Mouse (Mus musculus) lung, postnatal 0 days (tissue): ENCODE measurements at regions not wholly inside any gene's neighbourhood (a gene's known extent, or its start where the extent isn't known, plus 50 kb on each side); places are given as distances from the start of the nearest gene placed in this dataset.

Experiments used
- CTCF ChIP-seq: IDR thresholded peaks from 2 replicates; pipeline ENCODE4 v1.5.1; 2016; ENCODE audit warnings: antibody characterized with exemption, mild to moderate bottlenecking
- EP300 ChIP-seq: IDR thresholded peaks from 2 replicates; pipeline ENCODE4 v1.6.1; 2016; ENCODE audit warnings: antibody characterized with exemption, mild to moderate bottlenecking, control low read depth

DNA sequence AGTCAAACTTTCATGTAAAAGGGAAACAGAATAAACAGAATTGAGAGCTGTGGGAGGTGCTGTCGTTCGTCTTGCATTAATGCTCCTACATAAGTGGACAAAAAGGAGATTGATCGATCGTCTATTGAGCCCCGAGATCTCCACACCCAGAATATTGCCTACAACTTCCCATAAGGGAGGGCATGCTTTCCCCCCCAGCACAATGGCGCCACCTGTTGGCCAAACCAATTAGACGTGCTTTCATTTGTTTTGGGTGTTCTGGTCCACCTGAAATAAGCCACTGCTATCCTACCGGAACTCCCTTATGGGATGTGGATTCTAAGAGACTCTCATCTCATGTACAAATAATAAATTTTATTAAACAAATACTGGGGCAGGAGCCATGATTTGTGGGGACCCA is 457.5 kb downstream of the Kcnj2 start:
- TF ChIP-seq EP300, result no peak
- peak; percentile 82 for TF ChIP-seq CTCF
